Mouse (Mus musculus) ovary, postnatal 36 days (tissue): ENCODE results near the gene Rgs3.

Experiments used
- DNase-seq: peaks from one replicate; pipeline ENCODE4 v3.0.0; 2022; ENCODE audit warnings: low spot score, mixed read lengths

The Rgs3 gene

GRCm38 (mm10) chr4:62688142-62688541 lies 128.5 kb downstream of the Rgs3 start:
- no peak for DNase-seq

- DNase-seq = peak; percentile 62
Observed at GRCm38 (mm10) chr4:62690997-62691396, 131.3 kb downstream of the Rgs3 start.

- no peak for DNase-seq
Observed at GRCm38 (mm10) chr4:62691625-62692024, 132.0 kb downstream of the Rgs3 start.

- DNase-seq = peak; percentile 68
Observed at GRCm38 (mm10) chr4:62693839-62694238, 134.2 kb downstream of the Rgs3 start.

- DNase-seq = no peak
Observed at GRCm38 (mm10) chr4:62694703-62695439, 135.2 kb downstream of the Rgs3 start.

GRCm38 (mm10) chr4:62695523-62695922 lies 135.9 kb downstream of the Rgs3 start:
- DNase-seq = no peak

GRCm38 (mm10) chr4:62695946-62696345 lies 136.3 kb downstream of the Rgs3 start:
- DNase-seq = no peak

- peak; percentile 52 for DNase-seq
Observed at GRCm38 (mm10) chr4:62696699-62697404, 137.2 kb downstream of the Rgs3 start.

GRCm38 (mm10) chr4:62697469-62697868 lies 137.8 kb downstream of the Rgs3 start:
- peak; percentile 89 for DNase-seq

- no peak for DNase-seq
Observed at GRCm38 (mm10) chr4:62698521-62698920, 138.9 kb downstream of the Rgs3 start.

GRCm38 (mm10) chr4:62699191-62699812 lies 139.7 kb downstream of the Rgs3 start:
- peak; percentile 92 for DNase-seq

GRCm38 (mm10) chr4:62700426-62700825 lies 140.8 kb downstream of the Rgs3 start:
- DNase-seq = no peak

- no peak for DNase-seq
Observed at GRCm38 (mm10) chr4:62703151-62703550, 143.5 kb downstream of the Rgs3 start.

GRCm38 (mm10) chr4:62704204-62704603 lies 144.6 kb downstream of the Rgs3 start:
- DNase-seq = no peak

GRCm38 (mm10) chr4:62705013-62705412 lies 145.4 kb downstream of the Rgs3 start:
- DNase-seq = no peak

- DNase-seq = no peak
Observed at GRCm38 (mm10) chr4:62705749-62706148, 146.1 kb downstream of the Rgs3 start.

GRCm38 (mm10) chr4:62708084-62708483 lies 148.4 kb downstream of the Rgs3 start:
- DNase-seq = no peak

GRCm38 (mm10) chr4:62708994-62709393 lies 149.3 kb downstream of the Rgs3 start:
- no peak for DNase-seq

- no peak for DNase-seq
Observed at GRCm38 (mm10) chr4:62709448-62709847, 149.8 kb downstream of the Rgs3 start.

GRCm38 (mm10) chr4:62711159-62711558 lies 151.5 kb downstream of the Rgs3 start:
- no peak for DNase-seq

- DNase-seq = no peak
Observed at GRCm38 (mm10) chr4:62711582-62711981, 151.9 kb downstream of the Rgs3 start.

GRCm38 (mm10) chr4:62720861-62721260 lies 161.2 kb downstream of the Rgs3 start:
- DNase-seq = no peak

GRCm38 (mm10) chr4:62722021-62722426 lies 162.4 kb downstream of the Rgs3 start:
- peak; percentile 31 for DNase-seq
